Mouse (Mus musculus) stomach, postnatal 0 days (tissue): Measurements from ENCODE around the gene H2afy2.

Experiments
- CTCF ChIP-seq: IDR thresholded peaks from 2 replicates; pipeline ENCODE4 v1.5.1; 2016; ENCODE audit warnings: antibody characterized with exemption, low read depth, mild to moderate bottlenecking, moderate library complexity
- EP300 ChIP-seq: optimal IDR thresholded peaks from 2 replicates; pipeline ENCODE3; 2016; ENCODE audit warnings: antibody characterized with exemption

DNA sequence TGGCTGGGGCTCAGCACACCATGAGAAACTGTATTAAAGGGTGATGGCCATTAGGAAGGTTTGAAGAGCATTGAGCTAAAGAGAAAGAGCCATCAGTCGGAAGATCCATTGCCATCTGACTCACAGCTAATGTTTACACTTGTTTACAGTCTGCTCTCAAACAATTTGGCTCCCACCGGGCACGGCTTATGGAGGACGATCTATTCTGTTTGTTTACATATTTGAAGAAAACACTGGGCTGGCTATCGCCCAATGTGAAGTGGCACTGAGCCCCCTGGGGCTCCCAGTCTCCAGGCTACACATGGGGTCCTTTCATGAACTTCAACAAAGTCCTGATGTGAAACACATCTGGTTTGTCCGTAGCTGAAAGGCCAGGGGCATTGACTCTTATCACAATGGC lies 17.1 kb downstream of the H2afy2 start:
- no peak for TF ChIP-seq CTCF
- TF ChIP-seq EP300 = no peak
